Comparison of ENCODE assay signal across 17 mouse cellular contexts in genomic region chr5:35540555-35540954, GRCm38 (mm10). TPM values are rescaled to one million over a fixed set of nuclear protein-coding genes. Genes with fewer than 3 reads are reported as not detected.
DNase-seq lines count a peak whose midpoint lies in the region; ATAC-seq and TF ChIP-seq lines count a peak whose summit lies in the region.
"Had no signal": no experiment of that assay in that cellular context is flagged by ENCODE, and none has a peak within 500 bp of the region (broad histone marks: within the 10 kb centered on the region; RNA-seq: fewer than 3 reads in every experiment).

No protein-coding gene starts in this region.

- 0 out of 2 replicates have a peak, but pooled peaks have one; percentile 22 for ATAC-seq in embryonic facial prominence, embryonic 14.5 days (ENCODE audit: low read depth)
- ATAC-seq: forebrain, embryonic 16.5 days had no signal

- no peak for TF ChIP-seq POLR2A in kidney, adult 2 months (IDR thresholded peaks at IDR 0.05; ENCODE audit: low read depth, low read length)

- H3K9ac ChIP-seq in embryonic facial prominence, embryonic 14.5 days (ENCODE audit: low read depth, low read length) = no peak overlapping the region
- H3K9ac ChIP-seq: heart, embryonic 12.5 days; liver, embryonic 15.5 days; midbrain, embryonic 12.5 days had no signal

- H3K4me2 ChIP-seq in embryonic facial prominence, embryonic 14.5 days (ENCODE audit: low read depth, low read length) = no peak overlapping the region
- H3K4me2 ChIP-seq: heart, embryonic 12.5 days; liver, embryonic 15.5 days; midbrain, embryonic 12.5 days had no signal

- WGBS in kidney, adult 2 months = 54% methylated on average over 5 of the region's 5 CpGs
- 24% methylated on average over 5 of the region's 5 CpGs for WGBS in embryonic facial prominence, embryonic 14.5 days

- H3K4me3 ChIP-seq in kidney, adult 2 months (ENCODE audit: insufficient read depth, low read depth, low read length) = no peak overlapping the region
- no peak overlapping the region for H3K4me3 ChIP-seq in embryonic facial prominence, embryonic 14.5 days (ENCODE audit: low read depth, low read length)
- H3K4me3 ChIP-seq: heart, embryonic 12.5 days; liver, embryonic 15.5 days; midbrain, embryonic 12.5 days had no signal

- no peaks in the 10 kb centered on the region for H3K4me1 ChIP-seq in kidney, adult 2 months (ENCODE audit: control insufficient read depth, insufficient read depth, low read length)
- peaks cover 10% of the 10 kb centered on the region; the same call in 1 of the 2 replicates for H3K4me1 ChIP-seq in embryonic facial prominence, embryonic 14.5 days (ENCODE audit: control insufficient read depth, insufficient read depth, low read length)
- H3K4me1 ChIP-seq: heart, embryonic 12.5 days; liver, embryonic 15.5 days had no signal

- H3K9me3 ChIP-seq in embryonic facial prominence, embryonic 14.5 days (ENCODE audit: control insufficient read depth, low read length) = no peaks in the 10 kb centered on the region
- H3K9me3 ChIP-seq: G1E; heart, embryonic 12.5 days; liver, embryonic 15.5 days; midbrain, embryonic 12.5 days had no signal

- no peak for TF ChIP-seq CTCF in kidney, adult 2 months (conservative IDR thresholded peaks at IDR 0.05; ENCODE audit: insufficient read depth, insufficient read length, low read depth, low read length)

- H3K36me3 ChIP-seq in kidney, adult 2 months (ENCODE audit: control insufficient read depth, insufficient read depth, low read length) = no peaks in the 10 kb centered on the region
- no peaks in the 10 kb centered on the region for H3K36me3 ChIP-seq in embryonic facial prominence, embryonic 14.5 days (ENCODE audit: control insufficient read depth, insufficient read depth, low read length)
- H3K36me3 ChIP-seq: heart, embryonic 12.5 days; liver, embryonic 15.5 days; midbrain, embryonic 12.5 days had no signal

- H3K27ac ChIP-seq in kidney, adult 2 months (ENCODE audit: insufficient read depth, low read depth, low read length) = no peak overlapping the region
- H3K27ac ChIP-seq in embryonic facial prominence, embryonic 14.5 days (replicated peaks; ENCODE audit: low read depth, low read length) = peak overlapping the region; percentile 80
- H3K27ac ChIP-seq: liver, embryonic 15.5 days; midbrain, embryonic 12.5 days had no signal

- peak; percentile 30 for DNase-seq in kidney, adult 2 months
- DNase-seq in kidney, adult 8-10 months = no peak
- peak; percentile 54 for DNase-seq in Muller cell, postnatal 12 days (ENCODE audit: inconsistent ontology term)
- DNase-seq in embryonic facial prominence, embryonic 14.5 days (ENCODE audit: low spot score) = peak; percentile 51
- peak; percentile 9 for DNase-seq in lung, postnatal 14 days
- DNase-seq in layer of hippocampus, postnatal 36 days = no peak
- DNase-seq in adrenal gland, postnatal 4 days (ENCODE audit: low spot score in 2 of 2) = no peak
- no peak for DNase-seq in layer of hippocampus, adult 18-20 months (ENCODE audit: low spot score in 2 of 2)
- DNase-seq: cerebellum, adult 11-12 months; kidney, postnatal 10 days; thymus, adult 2 months had no signal

- no peaks in the 10 kb centered on the region for H3K27me3 ChIP-seq in kidney, adult 2 months (replicated peaks; ENCODE audit: control insufficient read depth, insufficient read depth, low read length)
- no peaks in the 10 kb centered on the region for H3K27me3 ChIP-seq in embryonic facial prominence, embryonic 14.5 days (replicated peaks; ENCODE audit: control insufficient read depth, insufficient read depth, low read length)
- H3K27me3 ChIP-seq: liver, embryonic 15.5 days; midbrain, embryonic 12.5 days had no signal

RNA-seq across cellular contexts. Expression of gene Cpz, which starts 15.1 kb away (rescaled TPM):
- polyA plus RNA-seq in kidney, adult 2 months (2012; rRNA removed) = 1.4 and 3.0 TPM in 2 replicates
- 18.9 and 20.4 TPM in 2 replicates for polyA plus RNA-seq in embryonic facial prominence, embryonic 14.5 days (2014; fragmentation: Nextera tagmentation; extraction: Ambion mirVana)
- under 1 TPM; 0.15 TPM for total RNA-seq in layer of hippocampus, postnatal 36 days (2021)
- total RNA-seq in adrenal gland, postnatal 4 days (2021) = 1 to 10 TPM; 5.2 to 5.7 TPM
- under 1 TPM in 1 of 2 experiments, not detected in 1; 0.41 TPM for total RNA-seq in layer of hippocampus, adult 18-20 months (2021)
- total RNA-seq: hematopoietic stem cell, adult 5-6 weeks had no signal

RNA-seq across cellular contexts. Expression of gene Trmt44, which starts 34.3 kb away (rescaled TPM):
- polyA plus RNA-seq in kidney, adult 2 months (2012; rRNA removed) = 4.4 and 4.5 TPM in 2 replicates
- polyA plus RNA-seq in embryonic facial prominence, embryonic 14.5 days (2014; fragmentation: Nextera tagmentation; extraction: Ambion mirVana) = 6.6 and 7.1 TPM in 2 replicates
- total RNA-seq in layer of hippocampus, postnatal 36 days (2021) = 1 to 10 TPM; 7.6 to 9.1 TPM
- 10 to 100 TPM; 11.2 to 12.1 TPM for total RNA-seq in adrenal gland, postnatal 4 days (2021)
- total RNA-seq in layer of hippocampus, adult 18-20 months (2021) = 1 to 10 TPM; 7.6 to 8.5 TPM

RNA-seq across cellular contexts. Expression of gene Acox3, which starts 42.3 kb away (rescaled TPM):
- 77.9 and 83.6 TPM in 2 replicates for polyA plus RNA-seq in kidney, adult 2 months (2012; rRNA removed)
- 11.8 and 13.4 TPM in 2 replicates for polyA plus RNA-seq in embryonic facial prominence, embryonic 14.5 days (2014; fragmentation: Nextera tagmentation; extraction: Ambion mirVana)
- 10 to 100 TPM; 26.3 to 28.8 TPM for total RNA-seq in layer of hippocampus, postnatal 36 days (2021)
- total RNA-seq in adrenal gland, postnatal 4 days (2021) = 10 to 100 TPM; 44.0 to 46.6 TPM
- 10 to 100 TPM; 26.5 to 29.4 TPM for total RNA-seq in layer of hippocampus, adult 18-20 months (2021)

Comparison
In these comparisons a context has a peak if more than half of its experiments do, and no peak if none do; other contexts are left out.
1. DNase-seq: peak in kidney, adult 2 months (single experiment), Muller cell, postnatal 12 days (single experiment), embryonic facial prominence, embryonic 14.5 days (single experiment) and lung, postnatal 14 days (single experiment); none in kidney, adult 8-10 months (0 of 2), layer of hippocampus, postnatal 36 days (0 of 2), adrenal gland, postnatal 4 days (0 of 2) and layer of hippocampus, adult 18-20 months (0 of 2).
2. RNA of gene Cpz, which starts 15.1 kb away (total RNA-seq): 5.2 to 5.7 TPM in adrenal gland, postnatal 4 days; 0.41 TPM in layer of hippocampus, adult 18-20 months and 0.15 TPM in layer of hippocampus, postnatal 36 days; every median in the first group is over 4 times any median in the second.